Mouse (Mus musculus) thymus, postnatal 10 days (tissue): ENCODE measurements around the gene Crlf1.

Experiments used
- DNase-seq, 2 experiments: peaks; one replicate each; pipeline ENCODE4 v3.0.0; 2021; ENCODE audit warnings: low spot score in 2 of 2

Gene Crlf1

DNA sequence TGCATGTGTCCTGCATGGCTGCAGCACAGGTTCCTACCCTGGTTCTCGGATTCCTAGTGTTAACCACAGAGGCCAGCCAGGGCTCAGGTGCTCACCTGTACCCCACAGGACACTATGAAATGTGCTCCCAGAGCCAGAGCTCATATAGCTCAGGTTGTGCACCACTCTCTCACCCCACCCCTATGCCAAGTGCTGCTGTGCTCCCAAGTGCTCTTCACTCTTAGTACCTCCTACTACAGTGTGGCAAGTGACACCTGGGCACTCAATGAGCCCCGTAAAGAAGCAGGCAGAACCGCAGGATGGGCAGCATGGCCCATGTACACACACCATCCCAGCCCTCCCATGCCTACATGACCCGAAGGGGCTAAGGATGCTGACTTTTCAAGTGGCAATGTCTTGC lies 24.2 kb upstream of the Crlf1 start:
- no peak for DNase-seq

DNA sequence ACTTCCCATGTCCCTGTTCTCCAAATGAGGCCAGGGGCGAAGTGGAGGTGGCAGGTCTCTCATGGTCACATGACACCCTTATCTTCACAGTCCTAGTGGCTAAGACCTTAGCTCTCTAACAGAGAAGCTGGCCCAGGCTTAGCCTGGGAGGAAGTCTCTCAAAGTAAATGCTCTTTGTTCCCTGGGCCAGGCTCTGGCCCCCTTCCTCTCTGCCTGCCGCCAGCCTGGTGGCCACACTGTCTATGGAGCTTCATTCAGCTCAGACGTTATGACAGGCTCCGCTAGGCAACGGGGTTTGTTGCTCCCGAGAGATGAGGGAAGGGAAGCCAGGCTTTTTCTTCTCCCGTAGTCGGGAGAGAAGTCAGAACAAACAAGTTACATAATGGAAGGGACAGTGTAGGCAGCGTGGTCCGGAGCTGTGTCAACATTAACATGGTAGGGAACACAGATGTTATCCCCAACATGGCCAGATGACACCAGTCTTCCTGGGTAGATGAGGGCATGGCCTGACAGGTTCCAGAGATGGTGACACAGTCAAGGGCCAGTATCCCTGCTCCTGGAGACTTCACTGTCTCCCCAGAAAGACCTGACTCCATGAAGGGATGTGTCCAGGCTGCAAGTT lies 23.6 kb upstream of the Crlf1 start:
- DNase-seq: no peak

DNA sequence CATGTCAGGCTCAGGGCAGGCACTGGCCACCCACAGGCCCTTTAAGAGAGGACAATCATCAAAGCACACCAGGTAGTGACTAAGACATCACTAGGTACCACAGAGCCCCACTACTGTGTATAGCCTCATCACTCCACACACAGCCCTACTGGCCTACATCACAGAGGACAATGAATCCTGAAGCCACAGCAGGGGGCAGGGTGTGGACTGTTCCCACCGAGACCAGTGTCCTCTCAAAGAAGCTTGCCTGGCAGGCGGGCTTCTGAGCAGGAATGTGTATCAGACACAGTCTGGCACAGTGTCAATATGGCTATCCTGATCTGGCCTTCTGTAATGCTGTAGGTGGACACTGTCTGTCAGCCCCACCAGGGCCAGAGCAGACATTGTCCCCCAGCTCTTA lies 23.0 kb upstream of the Crlf1 start:
- no peak for DNase-seq

DNA sequence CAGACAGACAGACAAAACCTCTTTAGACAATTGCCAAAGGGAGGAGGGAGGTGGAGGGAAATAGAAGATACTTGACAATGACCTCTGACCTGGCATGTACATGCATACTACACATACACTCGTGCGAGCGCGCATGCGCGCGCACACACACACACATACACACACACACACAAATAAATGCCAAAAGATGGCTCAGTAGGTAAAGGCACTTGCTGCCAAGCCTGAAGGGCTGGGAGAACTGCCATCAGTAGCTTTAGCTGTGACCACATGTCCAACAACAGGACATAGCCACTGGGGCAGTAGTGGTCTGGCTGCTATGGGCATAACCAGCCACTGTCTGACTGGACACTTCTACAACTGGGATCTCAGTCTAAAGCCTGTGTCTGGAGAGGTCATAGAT lies 21.1 kb upstream of the Crlf1 start:
- DNase-seq: no peak

DNA sequence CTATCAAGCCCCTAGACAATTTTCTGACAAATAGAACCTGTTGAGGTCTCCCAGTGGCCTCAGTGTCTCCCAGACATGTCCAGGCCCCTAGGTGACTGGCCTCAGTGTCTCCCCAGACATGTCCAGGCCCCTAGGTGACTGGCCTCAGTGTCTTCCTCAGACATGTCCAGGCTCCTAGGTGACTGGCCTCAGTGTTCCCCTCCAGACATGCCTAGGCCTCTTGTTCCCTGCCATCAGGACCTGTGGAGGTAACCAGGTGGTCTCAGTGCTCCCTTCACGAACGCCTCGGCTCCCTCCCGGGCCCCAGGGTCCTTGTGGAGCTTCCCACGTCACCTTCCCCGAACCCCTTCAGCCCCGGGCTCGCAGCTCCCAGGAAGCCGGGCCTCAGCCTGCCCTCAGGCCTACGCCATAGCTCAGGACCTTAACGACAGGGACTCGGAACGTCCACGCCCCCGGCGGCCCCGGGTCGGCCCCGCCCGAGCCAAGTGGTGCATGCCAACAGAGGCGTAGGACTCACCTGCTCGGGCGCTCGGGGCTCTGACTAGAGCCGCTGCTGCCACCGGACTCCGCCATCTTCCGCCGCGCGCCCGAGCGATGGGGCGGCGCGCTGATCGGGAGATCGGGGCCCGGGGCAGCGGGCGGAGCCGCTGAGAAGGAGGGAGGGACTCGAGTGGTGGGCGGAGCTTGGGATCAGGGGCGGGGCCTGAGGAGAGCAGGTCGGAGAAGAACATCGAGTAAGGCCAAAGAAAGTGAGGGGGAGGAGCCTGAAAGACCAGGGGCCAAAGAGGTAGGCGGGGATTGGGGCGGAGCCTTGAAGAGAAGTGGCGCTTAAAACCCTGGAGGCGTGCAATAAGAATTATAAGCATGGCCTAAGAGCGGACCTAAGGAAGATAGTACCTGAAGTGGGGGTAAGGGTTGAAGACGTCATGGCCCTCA lies 16.4 kb upstream of the Crlf1 start, which contains the start of gene Klhl26:
TSS of gene Klhl26 (minus strand) at position 636 of the 936 bp plus-strand sequence.
- peak; percentile 88 to 91 for DNase-seq

DNA sequence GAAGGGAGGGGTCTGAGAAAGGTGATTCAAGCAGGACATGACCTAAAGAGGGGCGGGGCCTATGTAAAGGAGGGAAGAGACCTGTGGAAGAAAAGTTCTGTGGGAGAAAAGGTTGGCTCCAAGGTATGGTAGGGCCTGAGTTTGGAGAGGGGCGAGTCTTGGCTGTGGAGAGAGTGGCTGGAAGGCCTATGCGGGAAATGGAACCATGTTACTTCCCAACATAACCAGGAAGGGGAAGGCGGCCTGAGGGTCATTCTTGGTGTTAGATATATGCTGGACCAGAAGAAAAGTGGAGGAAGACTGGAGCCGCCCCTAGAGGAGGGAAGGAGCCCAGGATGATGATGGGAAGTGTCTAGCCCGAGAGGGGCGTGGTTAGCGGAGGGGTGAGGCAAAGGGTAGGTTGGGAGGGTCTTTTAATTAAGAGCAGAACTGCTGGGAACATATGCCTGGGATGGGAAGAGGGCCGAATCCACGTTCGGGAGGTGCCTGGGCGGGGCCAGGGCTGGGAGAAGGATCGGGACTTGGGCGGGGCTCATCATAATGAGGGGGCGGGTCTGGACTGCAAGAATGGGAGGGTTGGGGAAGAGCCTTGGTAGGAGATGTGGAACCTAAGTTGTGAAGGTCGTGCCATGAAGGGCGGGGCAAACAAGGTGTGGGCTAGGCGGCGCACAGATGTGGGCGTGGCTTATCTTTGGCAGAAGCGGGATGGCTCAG lies 15.5 kb upstream of the Crlf1 start:
- no peak for DNase-seq

DNA sequence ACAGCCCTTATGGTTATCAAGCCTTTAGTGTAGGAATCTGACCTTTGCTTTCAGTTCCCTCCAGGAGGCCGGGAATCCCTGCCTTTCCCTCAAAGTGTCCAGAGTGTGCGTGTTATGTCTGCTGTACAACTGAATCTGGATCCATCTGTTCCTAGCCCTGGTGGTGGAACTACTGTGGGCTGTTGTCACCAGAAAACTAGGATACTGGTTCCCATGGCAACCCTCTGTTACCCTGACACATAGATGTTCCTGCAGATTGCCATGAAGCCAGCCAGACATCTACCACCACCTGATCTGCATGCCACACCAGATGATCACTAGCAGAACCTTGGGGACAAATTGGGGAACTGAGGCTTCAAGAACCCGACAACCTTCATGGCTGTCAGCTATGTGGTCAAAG lies 11.1 kb upstream of the Crlf1 start:
- DNase-seq: no peak

DNA sequence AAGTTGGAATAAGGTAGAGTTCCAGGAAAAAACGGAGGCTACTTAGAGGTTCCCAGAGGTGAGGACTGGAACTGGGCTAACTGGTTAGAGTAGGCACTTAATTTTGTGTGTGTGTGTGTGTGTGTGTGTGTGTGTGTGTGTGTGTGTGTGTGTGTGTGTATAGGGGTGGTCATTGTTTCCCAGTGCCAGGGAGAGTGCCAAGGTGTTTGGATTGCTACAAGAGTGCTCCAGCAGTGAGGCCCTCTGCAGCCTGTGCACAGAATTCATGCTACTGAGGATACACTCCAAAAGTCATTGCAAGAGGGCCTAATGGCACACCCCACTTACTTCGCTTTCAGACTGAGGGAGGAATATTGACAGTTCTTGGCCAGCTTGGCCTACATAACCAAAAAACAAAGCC lies 10.0 kb upstream of the Crlf1 start:
- DNase-seq: no peak

DNA sequence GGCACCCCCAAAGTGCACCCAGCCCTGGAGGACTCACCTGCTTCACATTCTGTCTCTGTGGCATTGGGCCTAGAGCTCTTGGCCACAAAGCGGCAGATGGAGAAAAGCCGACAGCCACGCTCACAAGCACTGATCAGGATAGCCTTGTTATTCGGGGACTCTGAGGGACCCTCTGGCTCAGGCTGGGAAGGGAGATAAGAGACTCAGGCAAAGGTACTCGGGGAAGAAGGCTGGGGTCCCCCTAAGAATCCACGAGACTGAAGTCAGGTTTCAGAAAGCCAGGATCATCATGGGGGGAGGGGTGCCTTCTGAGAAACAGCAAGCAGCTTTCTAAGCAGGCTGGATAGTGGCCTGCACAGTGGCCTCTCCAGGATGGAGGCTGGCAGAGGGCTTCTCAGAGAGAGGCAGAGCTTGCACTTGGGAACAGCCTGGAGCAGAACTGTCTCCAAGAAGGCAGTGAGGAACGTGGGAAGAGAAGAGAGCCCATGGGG lies 6.7 kb upstream of the Crlf1 start:
- DNase-seq: no peak

DNA sequence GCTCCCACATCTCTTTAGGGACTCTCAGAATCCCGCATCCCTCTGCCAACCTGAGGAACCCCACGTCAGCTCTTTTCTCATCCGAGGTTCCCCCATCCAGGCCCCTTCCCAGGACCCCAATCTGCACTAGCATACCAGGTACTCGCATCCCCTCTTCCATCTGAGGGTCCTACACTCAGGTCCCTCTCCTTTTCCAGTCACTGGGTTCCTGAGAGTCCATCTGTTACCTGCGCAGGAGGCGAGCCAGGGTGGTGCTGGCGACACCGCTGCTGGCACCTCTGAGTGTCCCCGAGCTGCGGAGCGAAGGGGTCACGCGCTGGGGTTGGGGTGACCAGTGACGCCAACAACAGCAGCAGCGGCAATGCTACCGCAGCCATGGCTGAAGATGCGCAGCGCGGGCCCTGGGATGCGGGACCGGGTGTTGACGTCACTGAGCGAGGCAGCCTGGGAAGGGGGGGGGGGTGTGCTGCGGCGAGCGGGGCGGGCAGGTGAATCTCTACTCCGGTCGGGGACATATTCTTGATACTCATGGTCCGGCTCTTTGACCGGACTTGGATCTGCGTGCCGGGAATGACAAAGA lies 5.9 kb upstream of the Crlf1 start, which contains the start of gene Tmem59l:
TSS of gene Tmem59l (minus strand) at position 418 of the 580 bp plus-strand sequence.
- no peak for DNase-seq

DNA sequence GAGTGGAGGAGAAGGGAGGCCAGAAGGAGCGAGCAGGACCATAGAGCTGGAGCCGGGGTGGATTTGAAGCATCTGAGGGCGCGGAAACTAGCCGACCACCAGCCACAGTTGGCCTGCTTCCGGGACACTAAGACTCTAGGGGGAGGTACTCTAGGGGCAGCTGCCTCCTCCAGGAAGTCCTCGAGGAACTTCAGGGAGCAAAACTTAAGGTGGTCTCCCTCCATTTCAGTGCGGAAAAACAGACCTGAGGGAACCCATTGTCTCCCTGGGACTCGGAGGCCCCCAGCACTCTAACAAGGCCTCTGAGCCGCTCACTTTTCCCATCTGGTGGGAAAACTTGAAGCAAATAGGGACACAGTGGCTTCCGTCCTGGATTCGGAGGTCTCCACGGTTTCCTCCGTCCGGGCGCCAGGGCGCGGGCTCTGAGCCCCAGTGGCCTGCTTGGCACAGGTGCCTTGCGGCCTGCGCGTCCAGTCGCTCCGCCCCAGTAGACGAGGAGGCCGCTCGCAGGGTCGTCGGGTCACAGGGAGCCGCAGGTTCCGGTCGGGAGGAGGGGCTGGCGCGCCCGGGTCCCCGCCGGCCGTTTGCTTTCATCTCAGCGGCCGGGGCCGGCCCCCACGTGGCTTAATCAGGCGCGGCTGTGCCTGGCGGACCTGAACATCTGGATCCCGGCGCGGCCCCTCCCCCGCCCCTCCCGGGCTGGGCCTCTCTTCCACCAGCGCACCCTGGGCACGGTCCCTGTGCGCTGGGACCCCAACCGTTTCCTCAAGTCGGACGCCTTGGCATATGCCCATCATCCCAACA lies 4.8 kb upstream of the Crlf1 start:
- DNase-seq: no peak

DNA sequence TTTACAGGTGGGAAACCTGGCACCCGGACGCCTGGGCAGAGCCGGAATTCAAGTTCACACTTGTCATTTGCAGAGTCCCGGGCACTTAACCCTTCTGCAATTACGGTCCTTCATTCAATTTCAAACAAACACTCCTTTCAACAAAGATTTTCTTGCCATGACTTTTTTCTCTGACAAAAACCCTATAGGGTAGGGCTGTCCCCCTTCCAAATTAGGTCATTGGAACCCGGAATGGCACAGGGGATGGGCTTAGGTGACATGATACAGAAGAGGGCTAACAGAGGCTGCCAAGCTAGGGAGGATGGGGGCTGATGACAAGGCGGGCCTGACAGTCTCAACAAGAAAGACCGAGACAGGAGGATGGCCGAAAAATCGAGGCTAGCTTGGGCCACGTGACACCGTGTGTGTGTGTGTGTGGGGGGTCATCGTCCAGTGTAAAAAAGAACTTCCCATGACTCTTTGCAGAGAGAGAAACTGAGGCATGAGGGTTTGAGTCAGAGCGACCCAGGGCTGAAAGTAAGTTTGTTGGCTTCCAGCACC lies 4.0 kb upstream of the Crlf1 start:
- DNase-seq: no peak

DNA sequence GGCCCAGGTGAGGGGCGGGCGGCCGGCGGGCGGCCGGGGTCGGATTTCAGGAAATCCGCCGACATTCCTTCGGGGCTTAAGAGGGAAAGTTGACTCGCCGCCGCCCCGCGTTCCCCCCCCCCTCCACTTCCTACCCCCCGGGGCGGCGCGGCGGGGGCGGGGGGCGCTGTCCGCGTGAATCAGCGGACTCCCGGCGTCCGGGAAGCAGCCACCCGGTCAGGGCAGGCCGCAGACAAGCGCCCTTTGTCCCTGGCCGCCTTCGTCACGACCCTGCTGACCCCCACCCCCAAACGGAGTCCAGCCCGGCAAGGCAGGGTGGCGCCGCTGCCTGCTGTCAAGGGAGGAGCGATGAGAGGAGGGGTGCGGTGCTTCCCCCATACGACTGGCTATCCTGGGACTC lies 3.4 kb upstream of the Crlf1 start:
- no peak for DNase-seq

DNA sequence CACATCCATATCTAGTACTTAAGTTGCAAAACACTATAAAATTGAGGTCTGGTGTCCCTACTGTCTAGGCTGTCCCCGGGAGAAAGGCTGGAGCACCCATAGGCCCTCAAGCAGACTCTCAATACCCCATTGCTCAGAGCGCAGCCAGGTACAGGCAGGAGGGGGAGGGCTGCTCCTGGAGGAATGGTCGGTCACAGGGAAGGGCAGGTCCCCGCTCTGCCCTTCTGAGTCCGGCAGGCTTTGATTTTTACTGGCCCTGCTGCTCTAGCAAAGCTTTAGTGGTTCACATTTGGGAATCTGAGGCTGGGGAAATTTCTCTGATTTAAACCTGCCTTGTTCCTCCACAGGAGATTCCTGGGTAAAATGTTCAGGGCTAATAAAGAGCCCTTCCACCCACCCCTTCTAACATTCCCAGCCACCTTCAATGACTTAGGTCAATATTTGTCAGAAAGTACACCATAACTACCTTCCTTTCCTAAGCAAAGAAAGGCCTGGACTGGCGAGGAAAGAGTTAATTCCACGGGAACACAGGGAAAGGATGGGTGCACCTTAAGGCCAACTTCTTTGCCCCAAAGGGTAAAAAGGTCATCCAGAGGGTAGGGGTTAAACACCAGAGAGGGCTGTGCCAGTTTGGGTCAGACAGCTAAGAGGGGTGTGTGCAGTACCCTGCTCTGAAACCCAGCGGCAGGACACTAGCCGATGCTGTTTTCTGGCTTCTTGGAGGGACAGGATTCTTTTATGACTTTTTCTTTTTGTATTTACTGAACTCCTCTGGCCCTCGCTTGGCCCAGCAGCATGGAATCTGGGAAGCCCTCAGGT lies 2.7 kb upstream of the Crlf1 start:
- DNase-seq: no peak

DNA sequence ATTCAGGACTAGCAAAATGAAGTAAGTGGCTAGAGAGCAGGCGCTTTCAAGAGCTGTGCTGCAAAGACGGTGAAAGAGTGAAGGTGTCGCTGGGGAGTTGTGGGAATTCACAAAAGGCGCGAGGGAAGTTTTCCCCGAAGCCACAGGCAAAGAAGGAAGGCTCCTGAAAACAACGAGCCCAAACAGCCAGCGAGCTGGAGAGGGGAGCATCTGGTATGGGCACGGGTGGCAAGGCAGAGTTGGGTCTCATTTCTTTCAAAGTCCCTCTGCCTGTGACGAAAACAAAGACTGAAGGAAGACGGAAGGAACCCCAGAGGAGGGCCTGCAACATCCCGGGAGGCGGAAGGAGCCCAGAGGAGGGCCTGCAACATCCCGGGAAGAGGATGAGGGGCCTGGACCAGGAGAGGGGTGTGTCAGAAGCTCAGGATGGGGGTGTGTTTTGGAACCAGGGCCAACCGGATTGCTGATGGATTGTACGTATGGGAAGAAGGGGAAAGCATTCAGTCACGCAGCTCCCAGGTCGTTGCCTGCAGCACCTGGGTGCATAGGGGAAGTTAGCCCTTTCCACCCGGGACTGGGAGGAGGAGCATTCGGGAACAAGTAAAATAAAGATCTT lies 2.0 kb upstream of the Crlf1 start:
- DNase-seq: no peak

DNA sequence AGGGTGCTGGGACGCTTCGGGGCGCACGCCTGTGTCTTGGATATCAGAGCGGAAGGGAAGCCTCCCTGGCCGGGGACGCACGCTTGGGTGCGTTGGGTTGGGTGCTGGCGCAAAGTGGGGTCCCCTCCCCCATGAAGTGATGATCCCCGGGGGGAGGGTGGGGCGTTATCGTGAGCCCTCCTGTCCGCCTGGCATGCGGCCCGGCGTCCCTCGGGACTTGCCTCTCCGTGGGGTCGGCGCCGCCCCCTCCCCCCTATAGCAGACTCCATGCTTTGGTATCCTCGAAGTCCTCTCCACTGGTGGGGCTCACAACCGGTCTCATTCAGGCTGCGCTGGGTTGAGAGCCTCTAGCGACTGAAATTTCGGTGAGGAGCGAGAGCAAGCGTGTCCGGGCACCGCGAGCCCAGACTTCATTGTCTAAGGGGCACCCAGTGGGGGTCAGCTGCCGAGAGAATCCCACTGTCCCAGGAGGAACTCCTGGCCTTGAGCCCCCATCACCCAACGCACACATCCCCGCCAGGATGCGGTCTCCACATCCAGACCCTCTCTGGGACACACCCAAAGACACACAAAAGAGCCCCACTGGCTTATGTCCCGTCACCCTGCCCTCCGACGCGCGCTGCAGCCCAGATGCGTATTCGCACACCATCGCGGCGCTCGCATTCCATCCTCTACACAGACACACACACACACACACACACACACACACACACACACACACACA lies 896 bp downstream of the Crlf1 start:
- no peak for DNase-seq

DNA sequence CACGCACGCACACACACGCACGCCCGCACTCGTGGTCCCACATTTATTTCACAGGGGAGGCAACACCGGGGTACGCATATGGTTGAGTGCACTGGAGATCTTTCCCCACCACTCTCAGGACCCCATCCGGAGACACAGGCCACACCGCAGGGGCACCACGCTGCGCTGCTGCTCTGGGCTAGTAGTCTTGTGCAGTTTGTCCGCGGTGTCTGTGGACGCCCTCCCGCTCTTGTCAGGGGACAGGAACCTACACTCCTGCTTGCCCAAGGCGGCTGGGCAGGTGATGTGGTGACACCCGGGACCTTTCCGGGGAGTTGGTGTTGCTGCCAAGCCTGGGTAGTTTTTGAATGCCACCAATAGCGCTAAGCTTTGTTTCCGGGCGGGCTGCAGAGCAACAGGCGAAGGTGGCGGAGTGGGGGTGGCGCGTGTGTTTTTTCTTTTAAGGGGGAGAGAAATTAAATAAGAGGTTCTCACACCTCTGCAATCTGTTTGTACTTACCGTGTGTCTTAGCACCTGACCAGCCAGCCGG lies 1.5 kb downstream of the Crlf1 start:
- DNase-seq: no peak

DNA sequence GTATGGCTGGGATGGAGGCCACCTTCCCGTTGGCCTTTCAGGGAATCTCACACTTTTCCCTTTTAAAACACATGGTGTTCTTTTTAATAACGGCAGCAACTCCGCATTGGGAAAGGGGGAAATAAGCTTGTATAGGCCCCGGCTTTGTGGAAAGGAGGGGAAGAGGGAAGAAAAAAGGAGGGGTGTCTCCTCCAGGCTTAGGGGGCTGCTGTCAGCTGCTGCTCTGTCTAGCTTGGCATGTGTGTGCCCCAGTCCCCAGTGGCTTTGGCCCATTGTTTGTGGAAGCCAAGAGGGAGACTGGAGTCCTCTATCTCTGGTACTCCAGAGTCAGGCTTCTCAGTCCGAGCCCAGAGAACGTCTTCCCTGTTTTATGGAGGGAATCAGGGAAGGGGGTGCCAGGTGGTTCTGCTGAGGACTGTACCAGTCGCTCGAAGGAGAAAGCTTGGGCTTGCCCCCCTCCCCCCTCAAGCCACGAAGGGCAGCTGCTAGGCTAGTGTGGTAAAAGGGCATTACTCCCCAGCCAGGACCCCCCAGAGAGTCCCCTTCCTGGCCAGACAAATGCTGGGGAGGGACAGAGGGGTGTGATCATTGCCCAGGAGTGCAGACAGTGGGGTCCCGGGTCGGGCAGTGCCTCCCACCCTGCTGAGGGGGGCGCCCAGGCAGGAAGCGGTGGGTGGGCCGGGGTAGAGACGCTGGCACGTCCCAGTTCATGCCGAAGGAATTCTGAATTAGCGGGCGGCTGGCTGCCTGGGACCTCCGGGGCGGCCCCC lies 2.2 kb downstream of the Crlf1 start:
- no peak for DNase-seq
